Mouse (Mus musculus): ENCODE data around the gene Rcbtb2.

DNA sequence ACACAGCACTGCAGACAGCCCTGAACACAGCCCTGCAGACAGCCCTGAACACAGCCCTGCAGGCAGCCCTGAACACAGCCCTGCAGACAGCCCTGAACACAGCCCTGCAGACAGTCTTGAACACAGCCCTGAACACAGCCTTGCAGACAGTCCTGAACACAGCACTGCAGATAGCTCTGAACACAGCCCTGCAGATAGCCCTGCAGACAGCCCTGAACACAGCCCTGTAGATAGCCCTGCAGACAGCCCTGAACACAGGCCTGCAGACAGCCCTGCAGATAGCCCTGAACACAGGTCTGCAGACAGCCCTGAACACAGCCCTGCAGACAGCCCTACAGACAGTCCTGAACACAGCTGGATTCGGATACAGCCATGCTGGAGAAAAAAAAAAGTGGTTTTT lies 52.2 kb downstream of the Rcbtb2 start:
- TF ChIP-seq CTCF (IDR thresholded peaks at IDR 0.05; ENCODE audit: low read depth) (no peak), EP300 (optimal IDR thresholded peaks at IDR 0.05) (no peak)

All from stomach, postnatal 0 days (tissue).